Mouse (Mus musculus) E14TG2a.4 (cell line): ENCODE results near the gene Uevld.

Source experiments
- CTCF ChIP-seq: conservative IDR thresholded peaks from 2 replicates; pipeline ENCODE4 v1.5.1; 2014; ENCODE audit warnings: low read length
- NANOG ChIP-seq: IDR thresholded peaks from 2 replicates; pipeline ENCODE4 v1.6.1; 2014; ENCODE audit warnings: borderline replicate concordance, low read length, mixed read lengths
- POU5F1 ChIP-seq: IDR thresholded peaks from 2 replicates; pipeline ENCODE4 v1.6.1; 2014; ENCODE audit warnings: low read length, borderline replicate concordance

DNA sequence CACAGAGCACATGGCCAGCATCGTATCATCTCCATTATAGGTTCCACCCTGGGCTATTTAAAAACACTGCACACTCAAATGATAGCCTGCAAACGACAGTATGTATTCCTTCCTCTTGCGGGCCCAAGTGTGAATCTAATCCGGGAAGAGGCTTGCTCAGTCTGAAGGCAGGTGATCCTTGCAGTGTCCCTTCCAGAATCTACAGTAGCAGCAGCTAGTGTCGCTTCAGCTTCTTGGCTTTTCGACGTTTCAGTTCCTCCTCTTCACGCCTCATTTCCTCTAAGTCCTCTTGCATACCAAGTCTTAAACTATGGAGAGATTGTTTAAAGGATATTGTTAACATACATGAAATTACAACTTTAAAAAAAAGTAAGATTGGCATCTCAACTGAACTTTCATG is 34.8 kb upstream of the Uevld start:
- TF ChIP-seq POU5F1 (no peak), CTCF (no peak), NANOG (no peak)
